Mouse (Mus musculus): ENCODE results near the gene Hist1h3g.
"Not testable (repeated sequence)": the region's sequence is repeated elsewhere in the genome, so short reads cannot be mapped to it uniquely, and the experiment has no call there.

Hist1h3g gene

DNA sequence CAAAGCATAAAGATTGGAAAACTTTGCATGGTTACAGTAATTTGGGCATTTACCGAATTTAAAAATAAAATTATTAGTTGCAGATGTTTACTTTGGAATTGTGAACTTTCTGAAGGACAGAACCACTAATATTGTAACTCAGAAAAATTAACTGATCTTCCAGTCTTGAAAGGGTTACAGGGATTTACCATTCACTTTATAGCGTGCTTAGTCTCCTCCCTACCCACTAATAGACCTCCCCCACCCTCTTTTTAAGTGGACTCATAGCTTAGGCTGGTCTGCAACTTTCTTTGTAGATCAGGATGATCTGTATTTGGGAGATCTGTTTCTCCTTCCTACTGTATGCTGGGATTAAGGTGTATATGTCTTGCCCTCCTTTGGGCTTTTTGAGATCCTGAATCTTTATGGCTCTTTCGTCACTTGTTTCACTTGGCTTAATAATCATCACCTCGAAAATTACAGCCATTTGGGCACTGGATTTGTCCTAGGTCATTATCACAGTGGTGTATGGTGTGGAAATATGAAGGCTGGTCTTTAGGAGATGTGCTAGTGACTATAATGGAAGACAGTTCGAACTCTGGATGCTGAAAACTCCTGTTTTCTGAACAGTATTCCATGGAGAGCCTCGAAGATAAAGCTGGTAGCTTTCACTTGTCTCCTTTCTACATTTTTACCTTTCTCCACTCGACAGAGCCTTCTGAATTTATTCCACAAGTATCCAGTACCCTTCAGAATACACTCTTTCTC, 1.0 kb downstream of the Hist1h3g start:
- no peak for DNase-seq

DNA sequence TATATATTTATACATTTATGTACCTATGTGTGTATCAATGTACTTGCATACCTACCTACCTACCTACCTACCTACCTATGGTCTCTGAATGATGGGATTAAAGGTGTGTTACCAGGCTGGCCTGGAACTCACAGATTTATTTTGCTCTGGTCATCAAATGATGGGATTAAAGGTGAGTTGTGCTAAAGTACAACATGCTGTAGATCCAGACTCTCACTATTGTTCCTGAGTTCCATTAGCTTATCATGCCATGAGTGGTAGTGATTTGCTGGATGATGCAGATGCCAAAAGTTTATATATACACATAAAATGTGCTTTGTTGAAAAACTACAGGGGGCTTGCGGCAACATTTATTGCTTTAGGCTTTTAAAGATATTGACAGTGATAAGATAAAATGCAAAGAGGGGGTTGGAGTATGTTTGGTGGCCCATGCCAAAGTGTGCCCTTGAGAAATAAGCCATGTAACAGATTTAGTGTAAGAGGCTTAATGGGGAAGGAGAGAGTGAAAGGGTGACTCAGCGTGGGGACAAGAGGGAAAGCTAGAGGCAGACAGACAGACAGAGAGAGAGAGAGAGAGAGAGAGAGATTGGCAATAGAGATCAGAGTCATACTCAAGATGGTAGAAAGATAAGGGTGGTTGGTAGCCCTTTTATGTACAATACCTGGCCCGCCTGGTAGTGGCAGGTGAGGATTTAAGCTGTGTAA, 1.9 kb downstream of the Hist1h3g start:
- DNase-seq, result no peak

DNA sequence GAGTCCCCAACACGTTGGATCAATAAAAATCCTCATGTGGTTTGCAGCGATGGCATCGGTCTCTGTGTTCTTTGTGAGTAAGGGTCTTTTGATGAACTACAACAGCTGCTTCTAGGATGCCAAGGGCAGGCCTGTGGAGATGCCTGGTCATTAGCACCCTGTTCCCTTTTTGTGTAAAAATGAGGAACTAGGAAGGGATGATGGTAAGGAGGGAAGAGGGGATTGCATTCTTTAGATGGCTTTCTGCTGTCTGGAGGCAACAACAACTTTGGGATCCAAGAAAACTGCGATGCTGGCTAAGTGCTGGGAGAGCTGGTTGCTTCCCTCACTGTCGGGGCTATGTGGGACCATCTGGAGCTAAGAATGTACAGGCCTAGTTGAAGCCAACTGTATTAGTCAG, 3.0 kb downstream of the Hist1h3g start:
- DNase-seq, result no peak

DNA sequence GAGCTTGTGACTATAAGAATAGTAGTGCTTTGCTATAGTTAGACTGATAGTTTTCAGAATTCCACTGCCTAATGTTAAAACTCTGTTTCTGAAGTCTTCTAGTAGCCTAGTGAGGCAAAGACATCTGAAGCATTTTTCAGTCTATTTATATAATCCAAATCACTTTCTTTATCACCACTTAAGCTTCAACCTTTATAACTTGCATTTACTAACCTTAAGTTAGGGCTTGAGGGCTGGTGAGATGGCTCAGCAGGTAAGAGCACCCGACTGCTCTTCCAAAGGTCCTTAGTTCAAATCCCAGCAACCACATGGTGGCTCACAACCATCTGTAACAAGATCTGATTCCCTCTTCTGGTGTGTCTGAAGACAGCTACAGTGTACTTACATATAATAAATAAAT, 4.6 kb downstream of the Hist1h3g start:
- not testable (repeated sequence) for DNase-seq

DNA sequence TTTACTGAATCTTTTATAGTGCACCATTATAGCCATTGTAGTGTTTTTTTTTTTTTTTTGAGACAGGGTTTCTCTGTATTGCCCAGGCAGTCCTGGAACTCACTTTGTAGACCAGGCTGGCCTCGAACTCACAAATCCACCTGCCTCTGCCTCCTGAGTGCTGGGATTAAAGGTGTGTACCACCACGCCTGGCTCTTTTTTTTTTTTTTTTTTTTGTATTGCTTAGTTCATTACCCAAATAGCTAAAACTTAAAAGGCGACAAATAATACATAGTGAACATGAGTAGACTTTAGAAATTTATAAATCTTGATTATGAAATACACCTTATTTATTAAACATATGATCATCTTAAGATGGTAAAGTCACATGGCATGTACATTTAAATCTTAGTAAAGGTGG, 6.3 kb downstream of the Hist1h3g start:
- DNase-seq, result no peak

DNA sequence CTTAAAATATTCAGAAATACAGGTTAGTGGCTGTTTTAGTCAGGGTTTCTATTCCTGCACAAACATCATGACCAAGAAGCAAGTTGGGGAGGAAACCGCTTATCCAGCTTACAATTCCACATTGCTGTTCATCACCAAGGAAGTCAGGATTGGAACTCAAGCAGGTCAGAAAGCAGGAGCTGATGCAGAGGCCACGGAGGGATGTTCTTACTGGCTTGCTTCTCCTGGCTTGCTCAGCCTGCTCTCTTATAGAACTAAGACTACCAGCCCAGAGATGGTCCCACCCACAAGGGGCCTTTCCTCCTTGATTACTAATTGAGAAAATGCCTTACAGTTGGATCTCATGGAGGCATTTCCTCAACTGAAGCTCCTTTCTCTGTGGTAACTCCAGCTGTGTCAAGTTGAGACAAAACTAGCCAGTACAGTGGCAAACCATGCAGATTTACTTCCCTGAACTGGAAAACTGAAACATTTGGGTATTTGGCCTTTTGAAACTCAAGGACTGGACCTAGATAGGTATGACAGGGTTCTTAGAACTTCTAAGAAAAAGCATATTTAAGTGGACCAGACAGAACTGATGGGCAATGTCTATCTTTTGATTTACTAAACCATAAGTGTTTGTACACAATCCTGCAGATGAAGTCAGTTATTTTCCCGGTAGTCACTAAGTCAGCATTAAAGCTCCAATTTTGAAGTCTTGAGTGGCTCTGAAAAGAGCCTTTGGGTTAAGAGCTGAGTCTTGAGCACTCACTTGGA, 7.2 kb downstream of the Hist1h3g start:
- DNase-seq, result not testable (repeated sequence)

DNA sequence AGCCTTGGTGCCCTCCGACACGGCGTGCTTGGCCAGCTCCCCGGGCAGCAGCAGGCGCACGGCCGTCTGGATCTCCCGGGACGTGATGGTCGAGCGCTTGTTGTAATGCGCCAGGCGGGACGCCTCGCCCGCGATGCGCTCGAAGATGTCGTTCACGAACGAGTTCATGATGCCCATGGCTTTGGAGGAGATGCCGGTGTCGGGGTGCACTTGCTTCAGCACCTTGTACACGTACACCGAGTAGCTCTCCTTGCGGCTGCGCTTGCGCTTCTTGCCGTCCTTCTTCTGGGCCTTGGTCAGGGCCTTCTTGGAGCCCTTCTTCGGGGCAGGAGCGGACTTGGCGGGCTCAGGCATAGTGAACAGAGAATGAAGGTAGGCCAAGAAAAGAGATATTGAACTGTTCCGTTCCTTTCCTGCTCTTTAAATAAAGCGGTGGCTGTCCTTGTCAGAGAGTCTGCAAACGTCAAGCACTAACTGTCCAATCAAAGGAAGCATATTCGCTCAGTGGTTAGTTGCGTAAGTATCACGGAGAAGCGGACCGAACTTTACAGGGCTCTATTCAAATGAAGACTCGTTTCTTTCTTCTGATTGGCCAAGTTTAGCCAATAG, 7.9 kb downstream of the Hist1h3g start, which contains the start of gene Hist1h2bh:
Hist1h2bh (minus strand) TSS at position 394 of the 609 bp plus-strand sequence.
- peak; percentile 81 for DNase-seq

DNA sequence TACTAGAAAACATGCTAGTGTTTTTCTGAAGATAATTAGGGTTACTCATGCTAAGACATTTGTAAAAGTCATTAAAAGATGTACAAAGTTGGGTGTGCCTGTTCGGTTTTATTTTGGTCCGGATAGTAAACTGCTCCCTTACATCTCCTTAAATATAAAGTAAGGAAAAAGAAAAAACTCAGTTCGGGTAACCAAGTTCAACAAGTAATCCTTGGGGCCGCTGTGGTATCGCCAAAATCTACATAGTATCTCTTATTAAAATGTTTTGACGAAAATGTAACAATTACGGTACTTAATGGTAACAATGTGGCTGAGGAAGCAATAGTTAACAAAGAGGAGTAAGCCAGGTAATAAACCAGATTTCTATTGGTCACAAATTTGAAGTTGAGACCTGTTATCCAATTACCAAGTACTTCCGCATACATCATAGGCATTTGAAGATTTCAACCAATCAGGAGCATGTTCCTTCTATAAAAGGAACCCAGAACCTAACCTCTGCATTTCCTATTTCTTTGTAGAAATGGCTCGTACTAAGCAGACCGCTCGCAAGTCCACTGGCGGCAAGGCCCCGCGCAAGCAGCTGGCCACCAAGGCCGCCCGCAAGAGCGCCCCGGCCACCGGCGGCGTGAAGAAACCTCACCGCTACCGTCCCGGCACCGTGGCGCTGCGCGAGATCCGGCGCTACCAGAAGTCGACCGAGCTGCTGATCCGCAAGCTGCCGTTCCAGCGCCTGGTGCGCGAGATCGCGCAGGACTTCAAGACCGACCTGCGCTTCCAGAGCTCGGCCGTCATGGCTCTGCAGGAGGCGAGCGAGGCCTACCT, 9.0 kb downstream of the Hist1h3g start, which contains the start of gene Hist1h3f:
Hist1h3f (plus strand) TSS at position 88 of the 822 bp plus-strand sequence.
- DNase-seq, result peak; percentile 82

DNA sequence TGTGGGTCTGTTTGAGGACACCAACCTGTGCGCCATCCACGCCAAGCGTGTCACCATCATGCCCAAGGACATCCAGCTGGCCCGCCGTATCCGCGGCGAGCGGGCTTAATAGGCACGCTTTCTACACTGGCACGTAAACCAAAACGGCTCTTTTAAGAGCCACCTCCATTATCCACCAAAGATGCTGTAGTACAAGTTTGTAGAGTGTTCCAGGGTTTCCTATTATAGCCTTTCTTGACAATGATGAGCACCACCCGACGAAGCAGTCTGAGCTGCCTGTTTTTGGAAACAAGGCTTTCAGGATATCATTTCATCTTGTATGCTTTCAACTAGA, 9.5 kb downstream of the Hist1h3g start:
- peak; percentile 50 for DNase-seq

DNA sequence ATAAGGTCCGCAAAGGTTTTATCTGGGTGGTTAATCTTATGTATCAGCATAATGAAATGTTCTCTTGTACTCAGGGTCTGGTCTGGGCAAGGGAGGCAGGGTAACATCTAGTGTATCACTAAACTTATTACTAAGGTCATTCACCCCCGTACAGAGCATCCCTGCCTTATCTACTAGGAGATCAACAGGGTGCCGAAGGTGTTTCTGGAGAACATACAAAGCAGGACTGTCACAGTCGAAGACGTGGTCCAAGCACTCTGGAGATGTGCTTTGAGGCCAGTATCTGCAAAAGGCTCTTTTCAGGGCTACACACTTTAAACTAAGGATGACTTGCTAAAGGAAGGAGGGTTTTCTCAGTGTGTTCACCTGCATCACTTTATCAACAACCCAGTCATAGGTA, 11.5 kb downstream of the Hist1h3g start:
- no peak for DNase-seq

DNA sequence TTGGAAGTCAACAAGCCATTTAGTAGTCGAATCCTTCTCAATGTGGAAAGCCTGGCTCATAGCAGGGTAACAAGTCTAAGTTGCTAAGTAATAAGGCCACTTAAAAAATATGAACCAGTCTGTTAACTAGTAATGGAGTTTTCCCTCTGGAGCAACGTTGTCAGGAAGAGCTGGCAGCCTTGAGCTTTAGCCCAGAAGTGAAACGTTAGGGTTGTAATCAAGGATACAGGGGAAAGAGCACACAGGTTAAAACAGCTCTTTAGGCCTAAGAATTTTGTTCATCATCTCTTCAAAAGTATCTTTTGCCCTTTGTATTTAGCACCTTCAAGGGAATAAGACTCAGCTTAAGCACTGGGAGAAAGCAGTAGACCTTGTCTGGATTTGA, 15.5 kb downstream of the Hist1h3g start:
- no peak for DNase-seq

DNA sequence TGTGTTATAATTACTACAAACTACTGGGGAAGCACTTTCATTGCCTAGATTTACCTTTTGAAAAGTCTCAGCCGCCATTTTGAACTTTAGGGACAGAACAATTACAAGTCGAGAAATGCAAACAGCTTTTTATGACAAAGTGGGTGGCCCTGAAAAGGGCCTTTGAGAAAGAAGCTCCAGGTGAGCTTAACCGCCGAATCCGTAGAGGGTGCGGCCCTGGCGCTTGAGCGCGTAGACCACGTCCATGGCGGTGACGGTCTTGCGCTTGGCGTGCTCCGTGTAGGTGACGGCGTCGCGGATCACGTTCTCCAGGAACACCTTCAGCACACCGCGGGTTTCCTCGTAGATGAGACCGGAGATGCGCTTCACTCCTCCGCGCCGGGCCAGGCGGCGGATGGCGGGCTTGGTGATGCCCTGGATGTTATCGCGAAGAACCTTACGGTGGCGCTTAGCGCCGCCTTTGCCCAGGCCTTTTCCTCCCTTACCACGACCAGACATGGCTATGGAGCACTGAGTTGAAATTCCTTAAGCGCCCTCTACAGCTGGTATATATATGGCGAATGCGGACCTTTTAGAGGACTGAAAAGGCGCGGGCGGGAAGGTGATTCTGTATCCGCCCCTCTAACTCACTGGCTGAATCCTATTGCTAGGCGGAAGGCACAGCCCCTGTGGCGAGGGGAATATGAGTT, 16.1 kb downstream of the Hist1h3g start, which contains the start of gene Hist1h4f:
Hist1h4f (minus strand) TSS at position 503 of the 689 bp plus-strand sequence.
- peak; percentile 91 for DNase-seq

DNA sequence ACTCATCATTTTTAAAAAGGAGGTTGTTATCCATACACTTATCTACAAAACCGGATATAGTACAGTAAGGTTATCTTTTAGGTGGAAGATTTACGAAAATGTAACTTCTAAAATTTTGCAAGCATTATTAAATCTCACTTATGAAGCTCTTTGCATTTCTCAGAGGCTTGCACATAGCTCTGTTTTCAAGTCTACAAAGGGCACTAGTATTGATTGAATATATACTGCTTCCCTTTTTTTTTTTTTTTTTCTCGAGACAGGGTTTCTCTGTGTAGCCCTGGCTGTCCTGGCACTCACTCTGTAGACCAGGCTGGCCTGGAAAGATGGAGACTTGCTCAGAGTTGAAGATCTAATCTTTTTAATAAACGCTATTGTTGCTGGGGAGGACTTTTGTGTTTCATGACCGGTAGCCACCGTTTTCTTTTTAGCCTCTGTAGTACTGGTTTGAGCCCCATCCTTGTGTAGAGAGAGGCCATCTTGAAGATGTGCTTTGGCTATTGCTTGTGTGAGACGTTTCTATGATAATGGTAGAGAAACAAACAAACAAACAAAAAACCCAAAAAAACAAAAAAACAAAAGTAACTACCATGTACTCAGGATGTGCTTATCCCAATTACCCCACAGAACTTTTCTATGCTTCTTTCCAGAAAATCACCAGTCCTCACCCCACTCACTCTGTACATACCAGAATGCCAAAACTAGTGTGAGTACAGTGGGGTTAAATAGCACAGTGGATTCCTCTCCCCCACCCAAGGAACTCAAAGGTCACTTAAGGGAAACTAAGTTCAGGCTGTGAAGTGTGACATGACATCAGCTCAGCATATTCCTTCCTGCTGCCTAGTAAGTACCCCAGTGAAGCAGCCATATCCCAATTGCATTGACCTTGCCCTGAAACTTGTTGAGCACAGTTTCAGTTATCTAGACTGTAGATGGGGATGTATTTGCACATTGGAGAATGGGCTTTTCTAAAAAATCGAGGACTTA, 17.0 kb downstream of the Hist1h3g start:
- DNase-seq, result no peak

DNA sequence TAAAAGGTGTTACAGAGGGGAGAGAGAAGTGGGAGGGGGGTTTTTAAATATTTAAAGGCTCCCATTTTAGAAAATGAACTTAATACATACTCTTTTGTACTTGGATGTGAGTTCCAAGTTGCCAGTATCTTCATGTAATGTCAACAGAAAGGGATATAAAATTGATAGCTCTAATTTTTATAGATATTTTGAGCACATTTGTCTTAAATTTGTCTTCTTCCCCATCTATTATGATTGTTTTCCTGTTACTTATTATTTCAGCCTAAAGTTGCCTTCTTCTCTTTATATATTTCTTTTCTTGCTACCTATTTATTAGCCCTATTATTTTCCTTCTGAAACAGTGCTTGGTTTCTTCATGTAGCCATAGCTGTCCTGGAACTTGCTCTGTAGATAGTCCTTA, 17.7 kb downstream of the Hist1h3g start, which contains the start of gene Hist1h1d:
Hist1h1d (plus strand) TSS at position 301 of the 400 bp plus-strand sequence.
- no peak for DNase-seq

DNA sequence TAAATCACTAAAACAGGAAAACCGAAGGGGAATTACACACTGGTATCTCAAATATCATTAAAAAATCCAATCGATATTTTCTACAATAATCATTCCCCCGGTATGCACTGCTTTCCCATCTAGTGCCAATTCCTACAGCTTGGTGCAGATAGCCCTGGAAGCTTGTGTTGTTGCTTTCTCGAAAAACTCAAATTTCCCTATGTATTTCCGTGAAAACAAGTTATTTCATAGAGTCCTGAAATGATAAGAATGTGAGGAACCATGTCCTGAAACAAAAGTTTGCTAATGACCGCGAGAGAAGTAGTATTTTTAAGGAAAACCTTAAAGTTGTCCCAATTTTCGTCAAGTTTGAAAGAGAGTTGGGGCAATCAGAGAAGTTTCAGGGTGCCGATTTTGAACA, 19.2 kb downstream of the Hist1h3g start:
- DNase-seq, result no peak

DNA sequence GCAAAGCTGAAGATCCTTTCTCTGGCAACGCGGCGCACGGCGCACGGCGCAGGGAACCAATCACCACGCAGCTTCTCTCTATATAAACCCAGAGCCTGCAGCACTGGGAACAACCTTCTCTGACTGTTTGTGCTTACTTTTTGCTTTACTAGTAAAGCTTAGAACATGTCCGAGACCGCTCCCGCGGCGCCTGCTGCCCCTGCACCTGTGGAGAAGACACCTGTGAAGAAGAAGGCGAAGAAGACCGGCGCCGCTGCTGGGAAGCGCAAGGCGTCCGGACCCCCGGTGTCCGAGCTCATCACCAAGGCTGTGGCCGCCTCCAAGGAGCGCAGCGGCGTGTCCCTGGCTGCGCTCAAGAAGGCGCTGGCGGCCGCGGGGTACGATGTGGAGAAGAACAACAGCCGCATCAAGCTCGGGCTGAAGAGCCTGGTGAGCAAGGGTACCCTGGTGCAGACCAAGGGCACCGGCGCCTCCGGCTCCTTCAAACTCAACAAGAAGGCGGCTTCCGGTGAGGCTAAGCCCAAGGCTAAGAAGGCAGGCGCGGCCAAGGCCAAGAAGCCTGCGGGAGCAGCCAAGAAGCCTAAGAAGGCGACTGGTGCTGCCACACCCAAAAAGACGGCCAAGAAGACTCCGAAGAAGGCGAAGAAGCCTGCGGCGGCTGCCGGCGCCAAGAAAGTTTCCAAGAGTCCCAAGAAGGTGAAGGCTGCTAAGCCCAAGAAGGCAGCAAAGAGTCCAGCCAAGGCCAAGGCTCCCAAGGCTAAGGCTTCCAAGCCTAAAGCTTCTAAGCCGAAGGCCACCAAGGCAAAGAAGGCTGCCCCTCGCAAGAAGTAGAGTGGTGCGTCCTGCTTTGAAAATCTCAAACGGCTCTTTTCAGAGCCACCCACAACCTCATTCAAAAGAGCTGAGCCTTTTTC, 20.0 kb downstream of the Hist1h3g start:
- peak; percentile 92 for DNase-seq

DNA sequence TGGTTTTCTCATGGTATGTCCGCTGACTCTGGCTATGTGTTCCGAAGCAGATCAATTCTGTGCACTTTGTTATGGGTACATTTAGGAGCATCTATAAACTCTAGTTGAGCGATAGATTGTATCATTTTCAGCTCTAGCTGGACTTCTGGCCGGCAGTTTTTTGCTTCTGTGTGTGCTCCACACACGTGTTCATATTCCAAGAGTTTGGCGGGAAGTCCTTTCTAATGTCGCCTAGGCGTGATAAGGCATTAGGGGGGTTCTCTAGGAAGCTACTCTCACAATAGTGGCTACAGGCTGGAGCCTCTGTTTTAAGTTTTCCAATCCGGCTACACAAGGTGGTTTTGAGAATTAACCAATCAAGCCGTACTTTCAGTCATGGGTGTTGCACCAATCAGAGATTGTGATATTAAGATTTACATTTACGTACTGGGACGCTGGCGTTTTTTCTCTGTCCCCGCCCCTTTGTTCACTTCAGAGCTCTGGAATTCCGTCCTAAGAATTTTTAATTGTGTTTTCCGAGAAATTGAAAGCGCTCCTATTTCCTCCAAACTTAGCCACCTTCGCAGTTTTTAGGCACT, 20.7 kb downstream of the Hist1h3g start:
- DNase-seq, result peak; percentile 74

DNA sequence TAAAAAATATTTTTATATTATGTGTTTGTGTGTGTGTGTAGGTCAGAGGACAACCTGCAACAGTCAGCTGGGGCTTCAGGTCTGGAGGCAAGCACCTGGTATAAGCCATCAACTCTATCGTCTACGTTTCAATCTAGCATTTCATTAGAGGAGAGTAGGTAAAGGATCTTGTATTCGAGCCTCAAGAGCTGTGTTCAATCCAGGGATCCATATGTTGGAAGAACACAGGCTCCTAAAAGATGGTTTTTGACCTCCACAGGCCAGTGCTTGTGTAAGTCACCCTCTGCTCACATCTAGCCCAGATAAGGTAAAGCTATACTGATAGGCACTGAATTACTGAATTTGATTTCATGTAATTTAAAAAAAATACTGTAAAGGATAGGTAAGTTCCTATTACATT, 21.7 kb downstream of the Hist1h3g start:
- no peak for DNase-seq

DNA sequence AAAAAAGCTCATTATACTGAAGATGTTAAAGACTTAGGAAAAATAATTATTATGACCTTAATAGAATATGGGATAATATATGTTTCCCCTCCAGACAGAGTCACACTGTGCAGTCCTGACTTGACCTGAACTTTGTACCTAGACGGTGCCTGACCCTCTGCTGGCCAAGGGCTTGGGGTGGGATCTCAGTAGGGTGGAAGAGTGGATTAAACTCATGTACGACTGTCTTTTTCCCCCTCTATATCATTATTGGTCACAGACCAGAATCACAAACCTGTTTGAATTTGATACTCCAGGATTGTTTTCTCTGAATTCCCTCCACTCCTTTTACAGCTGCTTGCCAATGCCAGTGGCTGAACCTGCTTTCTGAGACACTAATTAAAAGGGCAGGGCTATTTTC, 25.5 kb downstream of the Hist1h3g start:
- DNase-seq, result not testable (repeated sequence)
